ENCODE assay signal across 30 mouse cellular contexts in genomic region chr5:77370378-77370892, GRCm38 (mm10). TPM values are rescaled to one million over a fixed set of nuclear protein-coding genes. Genes with fewer than 3 reads are reported as not detected.
DNase-seq lines count a peak whose midpoint lies in the region; ATAC-seq and TF ChIP-seq lines count a peak whose summit lies in the region.
"Had no signal": no experiment of that assay in that cellular context is flagged by ENCODE, and none has a peak within 500 bp of the region (broad histone marks: within the 10 kb centered on the region; RNA-seq: fewer than 3 reads in every experiment).

No protein-coding gene starts in this region.

- H3K4me3 ChIP-seq in kidney, adult 2 months (ENCODE audit: insufficient read depth, low read depth, low read length) = no peak overlapping the region
- H3K4me3 ChIP-seq in kidney, postnatal 0 days (replicated peaks; ENCODE audit: low read depth, low read length) = no peak overlapping the region
- no peak overlapping the region for H3K4me3 ChIP-seq in brown adipose tissue, adult 24 weeks (ENCODE audit: insufficient read depth, low read depth, low read length)
- H3K4me3 ChIP-seq in stomach, postnatal 0 days (ENCODE audit: low read depth, low read length) = no peak overlapping the region
- H3K4me3 ChIP-seq in hindbrain, embryonic 11.5 days (ENCODE audit: low read depth, low read length) = no peak overlapping the region
- H3K4me3 ChIP-seq: embryonic facial prominence, embryonic 10.5 days; embryonic facial prominence, embryonic 15.5 days; forebrain, embryonic 13.5 days; heart, embryonic 10.5 days; heart, embryonic 15.5 days; hindbrain, embryonic 12.5 days; liver, embryonic 12.5 days; midbrain, embryonic 13.5 days; neural tube, embryonic 13.5 days had no signal

- TF ChIP-seq CTCF in kidney, adult 2 months (conservative IDR thresholded peaks at IDR 0.05; ENCODE audit: insufficient read depth, insufficient read length, low read depth, low read length) = no peak
- no peak for TF ChIP-seq CTCF in kidney, postnatal 0 days (IDR thresholded peaks at IDR 0.05; ENCODE audit: low read depth)
- TF ChIP-seq CTCF in stomach, postnatal 0 days (IDR thresholded peaks at IDR 0.05; ENCODE audit: low read depth) = no peak

- no peak for TF ChIP-seq POLR2A in kidney, adult 2 months (IDR thresholded peaks at IDR 0.05; ENCODE audit: low read depth, low read length)

- no peak overlapping the region for H3K4me2 ChIP-seq in kidney, postnatal 0 days (ENCODE audit: low read length)
- H3K4me2 ChIP-seq in stomach, postnatal 0 days (replicated peaks; ENCODE audit: low read depth) = no peak overlapping the region
- H3K4me2 ChIP-seq in hindbrain, embryonic 11.5 days (replicated peaks; ENCODE audit: low read depth, low read length) = no peak overlapping the region
- H3K4me2 ChIP-seq: embryonic facial prominence, embryonic 15.5 days; forebrain, embryonic 13.5 days; heart, embryonic 15.5 days; hindbrain, embryonic 12.5 days; liver, embryonic 12.5 days; midbrain, embryonic 13.5 days; neural tube, embryonic 13.5 days had no signal

- no peaks in the 10 kb centered on the region for H3K9me3 ChIP-seq in kidney, postnatal 0 days (replicated peaks; ENCODE audit: low read length)
- H3K9me3 ChIP-seq in stomach, postnatal 0 days (ENCODE audit: control insufficient read depth, low read length) = no peaks in the 10 kb centered on the region
- H3K9me3 ChIP-seq in hindbrain, embryonic 11.5 days (ENCODE audit: control insufficient read depth, low read length) = no peaks in the 10 kb centered on the region
- H3K9me3 ChIP-seq: embryonic facial prominence, embryonic 10.5 days; embryonic facial prominence, embryonic 15.5 days; forebrain, embryonic 13.5 days; heart, embryonic 10.5 days; heart, embryonic 15.5 days; hindbrain, embryonic 12.5 days; liver, embryonic 12.5 days; midbrain, embryonic 13.5 days; neural tube, embryonic 13.5 days had no signal

- 27% methylated on average over 5 of the region's 5 CpGs for WGBS in kidney, adult 2 months
- 60% methylated on average over 5 of the region's 5 CpGs for WGBS in kidney, postnatal 0 days
- WGBS in stomach, postnatal 0 days = 55% methylated on average over 5 of the region's 5 CpGs
- 84% methylated on average over 5 of the region's 5 CpGs for WGBS in hindbrain, embryonic 11.5 days

- no peak for TF ChIP-seq EP300 in stomach, postnatal 0 days (optimal IDR thresholded peaks at IDR 0.05)

- H3K27me3 ChIP-seq in kidney, adult 2 months (replicated peaks; ENCODE audit: control insufficient read depth, insufficient read depth, low read length) = no peaks in the 10 kb centered on the region
- H3K27me3 ChIP-seq in kidney, postnatal 0 days (ENCODE audit: insufficient read depth, low read length) = no peaks in the 10 kb centered on the region
- no peaks in the 10 kb centered on the region for H3K27me3 ChIP-seq in stomach, postnatal 0 days (ENCODE audit: control insufficient read depth, insufficient read depth, low read length)
- H3K27me3 ChIP-seq in hindbrain, embryonic 11.5 days (ENCODE audit: control insufficient read depth, insufficient read depth, low read length) = no peaks in the 10 kb centered on the region
- H3K27me3 ChIP-seq: embryonic facial prominence, embryonic 15.5 days; forebrain, embryonic 13.5 days; heart, embryonic 15.5 days; hindbrain, embryonic 12.5 days; liver, embryonic 12.5 days; midbrain, embryonic 13.5 days; neural tube, embryonic 13.5 days had no signal

- peaks cover 46% of the 10 kb centered on the region for H3K4me1 ChIP-seq in kidney, adult 2 months (ENCODE audit: control insufficient read depth, insufficient read depth, low read length)
- H3K4me1 ChIP-seq in kidney, postnatal 0 days (replicated peaks; ENCODE audit: insufficient read depth, low read length) = peaks cover 43% of the 10 kb centered on the region
- peaks cover 49% of the 10 kb centered on the region for H3K4me1 ChIP-seq in brown adipose tissue, adult 24 weeks (ENCODE audit: control insufficient read depth, insufficient read depth, insufficient read length, low read length)
- H3K4me1 ChIP-seq in stomach, postnatal 0 days (replicated peaks; ENCODE audit: control insufficient read depth, insufficient read depth) = peaks cover 16% of the 10 kb centered on the region
- no peaks in the 10 kb centered on the region for H3K4me1 ChIP-seq in hindbrain, embryonic 11.5 days (replicated peaks; ENCODE audit: control insufficient read depth, insufficient read depth, low read length)
- H3K4me1 ChIP-seq: hindbrain, embryonic 12.5 days; midbrain, embryonic 13.5 days had no signal

- no peaks in the 10 kb centered on the region for H3K36me3 ChIP-seq in kidney, adult 2 months (ENCODE audit: control insufficient read depth, insufficient read depth, low read length)
- H3K36me3 ChIP-seq in kidney, postnatal 0 days (ENCODE audit: insufficient read depth, low read length) = no peaks in the 10 kb centered on the region
- no peaks in the 10 kb centered on the region for H3K36me3 ChIP-seq in stomach, postnatal 0 days (ENCODE audit: control insufficient read depth, insufficient read depth, low read length)
- no peaks in the 10 kb centered on the region for H3K36me3 ChIP-seq in hindbrain, embryonic 11.5 days (ENCODE audit: control insufficient read depth, insufficient read depth, low read length)
- H3K36me3 ChIP-seq: embryonic facial prominence, embryonic 10.5 days; embryonic facial prominence, embryonic 15.5 days; heart, embryonic 10.5 days; heart, embryonic 15.5 days; hindbrain, embryonic 12.5 days; liver, embryonic 12.5 days; midbrain, embryonic 13.5 days; neural tube, embryonic 13.5 days had no signal

- H3K27ac ChIP-seq in kidney, adult 2 months (ENCODE audit: insufficient read depth, low read depth, low read length) = peak overlapping the region; percentile 92
- peak overlapping the region; percentile 82 for H3K27ac ChIP-seq in kidney, postnatal 0 days
- peak overlapping the region; percentile 32; the same call in 1 of the 2 replicates for H3K27ac ChIP-seq in brown adipose tissue, adult 24 weeks (replicated peaks; ENCODE audit: low read depth, low read length)
- peak overlapping the region; percentile 63 for H3K27ac ChIP-seq in stomach, postnatal 0 days (replicated peaks)
- no peak overlapping the region for H3K27ac ChIP-seq in hindbrain, embryonic 11.5 days (ENCODE audit: low read depth, low read length)
- H3K27ac ChIP-seq: embryonic facial prominence, embryonic 10.5 days; embryonic facial prominence, embryonic 15.5 days; forebrain, embryonic 13.5 days; heart, embryonic 10.5 days; heart, embryonic 15.5 days; hindbrain, embryonic 12.5 days; liver, embryonic 12.5 days; macrophage; midbrain, embryonic 13.5 days; neural tube, embryonic 13.5 days had no signal

- no peak overlapping the region for H3K9ac ChIP-seq in kidney, postnatal 0 days (ENCODE audit: low read depth, low read length)
- H3K9ac ChIP-seq in stomach, postnatal 0 days (ENCODE audit: low read length) = no peak overlapping the region
- H3K9ac ChIP-seq in hindbrain, embryonic 11.5 days (ENCODE audit: low read depth, low read length) = no peak overlapping the region
- H3K9ac ChIP-seq: embryonic facial prominence, embryonic 15.5 days; forebrain, embryonic 13.5 days; heart, embryonic 15.5 days; hindbrain, embryonic 12.5 days; liver, embryonic 12.5 days; liver, postnatal 0 days; midbrain, embryonic 13.5 days; neural tube, embryonic 13.5 days had no signal

- ATAC-seq in kidney, postnatal 0 days (replicated peaks; ENCODE audit: low FRiP score, low read depth) = no peak
- no peak for ATAC-seq in stomach, postnatal 0 days (ENCODE audit: low FRiP score, low TSS enrichment)
- ATAC-seq in hindbrain, embryonic 11.5 days (ENCODE audit: low FRiP score) = no peak
- ATAC-seq: activated CD4-positive, CD25-positive, alpha-beta regulatory T cell, adult 4 months; forebrain, embryonic 13.5 days; intestine, embryonic 16.5 days; liver, embryonic 12.5 days; liver, postnatal 0 days; lung, postnatal 0 days; midbrain, embryonic 13.5 days had no signal

- peak; percentile 54 for DNase-seq in kidney, adult 2 months
- DNase-seq in kidney, postnatal 36 days = no peak
- no peak for DNase-seq in kidney, postnatal 0 days (ENCODE audit: low spot score)
- no peak for DNase-seq in kidney, postnatal 14 days
- DNase-seq in stomach, postnatal 0 days (ENCODE audit: low spot score) = no peak
- no peak for DNase-seq in hindbrain, embryonic 11.5 days (ENCODE audit: low spot score)
- DNase-seq: adrenal gland, adult 2 months; adrenal gland, postnatal 36 days; cerebellum, adult 8-10 months; cerebellum, postnatal 25 days; gastrocnemius, postnatal 14 days; heart, adult 11 months; liver, postnatal 0 days; right cerebral cortex, postnatal 4 days; thymus, adult 18-20 months; thymus, postnatal 36 days had no signal

RNA-seq across cellular contexts. Expression of gene Igfbp7, which starts 37.4 kb away (rescaled TPM):
- polyA plus RNA-seq in kidney, adult 2 months (2012; rRNA removed) = 4,855 and 6,899 TPM in 2 replicates
- polyA plus RNA-seq in kidney, postnatal 0 days (2015; fragmentation: Nextera tagmentation; extraction: Ambion mirVana) = 1,308 and 1,398 TPM in 2 replicates
- polyA plus RNA-seq in brown adipose tissue, adult 24 weeks (2012; ENCODE audit: insufficient read depth, insufficient read length, missing spikeins) = 85.5 and 137 TPM in 2 replicates
- 421 and 437 TPM in 2 replicates for polyA plus RNA-seq in stomach, postnatal 0 days (2015; fragmentation: Nextera tagmentation; extraction: Ambion mirVana)
- 26.7 and 27.1 TPM in 2 replicates for polyA plus RNA-seq in hindbrain, embryonic 11.5 days (2014; fragmentation: Nextera tagmentation; extraction: Ambion mirVana)
